Mouse (Mus musculus): ENCODE measurements at regions not wholly inside any gene's neighbourhood (a gene's known extent, or its start where the extent isn't known, plus 50 kb on each side); places are given as distances from the start of the nearest gene placed in this dataset.

GRCm38 (mm10) chr7:63313096-63313495 lies 100.7 kb upstream of the Chrna7 start:
- ATAC-seq (no peak), DNase-seq (no peak)
- Histone ChIP-seq H3K9ac (replicated peaks) (no peak overlapping the region), H3K9me3 (ENCODE audit: low read length) (no peaks in the 10 kb centered on the region), H3K27me3 (ENCODE audit: insufficient read depth, low read length) (no peaks in the 10 kb centered on the region), H3K4me3 (ENCODE audit: low read depth, low read length) (no peak overlapping the region), H3K27ac (ENCODE audit: low read depth) (no peak overlapping the region), H3K36me3 (replicated peaks; ENCODE audit: insufficient read depth, low read length) (no peaks in the 10 kb centered on the region), H3K4me2 (ENCODE audit: low read depth, low read length) (no peak overlapping the region), H3K4me1 (ENCODE audit: insufficient read depth) (no peaks in the 10 kb centered on the region)
- TF ChIP-seq CTCF (IDR thresholded peaks at IDR 0.05; ENCODE audit: low read depth), result no peak
- TF ChIP-seq EP300 (IDR thresholded peaks at IDR 0.05; ENCODE audit: low read depth), result no peak
- 61% methylated on average over 1 of the region's 1 CpGs for WGBS (ENCODE audit: insufficient replicate concordance)

DNA sequence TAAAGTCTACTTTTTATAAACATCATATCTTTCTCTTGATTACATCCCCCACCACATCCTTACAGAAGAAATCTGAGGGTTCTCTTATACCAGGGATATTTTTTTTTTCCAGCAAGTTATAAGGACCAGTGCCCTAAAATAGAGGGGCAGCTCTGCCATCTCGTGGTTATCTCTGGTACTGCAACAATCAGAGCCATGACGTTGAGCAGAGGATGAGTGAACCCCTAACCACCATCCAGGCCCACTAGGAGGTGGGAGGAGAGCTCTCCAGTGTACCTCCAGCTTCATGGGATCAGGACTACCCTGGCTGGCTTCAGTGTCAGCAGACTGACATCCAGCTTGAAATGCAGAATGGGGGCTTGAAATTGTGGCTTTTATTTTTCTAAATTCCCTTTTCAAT lies 107.2 kb upstream of the Chrna7 start:
- H3K9me3 ChIP-seq (ENCODE audit: low read length), result no peaks in the 10 kb centered on the region
- H3K9ac ChIP-seq (replicated peaks), result no peak overlapping the region
- WGBS (ENCODE audit: insufficient replicate concordance), result 0% methylated on average over 2 of the region's 2 CpGs
- ATAC-seq (no peak), DNase-seq (peak; percentile 49)
- no peaks in the 10 kb centered on the region for H3K4me1 ChIP-seq (ENCODE audit: insufficient read depth)
- no peak overlapping the region for H3K4me2 ChIP-seq (ENCODE audit: low read depth, low read length)
- no peak overlapping the region for H3K27ac ChIP-seq (ENCODE audit: low read depth)
- H3K4me3 ChIP-seq (ENCODE audit: low read depth, low read length), result no peak overlapping the region
- TF ChIP-seq CTCF (IDR thresholded peaks at IDR 0.05; ENCODE audit: low read depth) (peak; percentile 75), EP300 (IDR thresholded peaks at IDR 0.05; ENCODE audit: low read depth) (no peak)
- H3K27me3 ChIP-seq (ENCODE audit: insufficient read depth, low read length), result no peaks in the 10 kb centered on the region
- no peaks in the 10 kb centered on the region for H3K36me3 ChIP-seq (replicated peaks; ENCODE audit: insufficient read depth, low read length)

DNA sequence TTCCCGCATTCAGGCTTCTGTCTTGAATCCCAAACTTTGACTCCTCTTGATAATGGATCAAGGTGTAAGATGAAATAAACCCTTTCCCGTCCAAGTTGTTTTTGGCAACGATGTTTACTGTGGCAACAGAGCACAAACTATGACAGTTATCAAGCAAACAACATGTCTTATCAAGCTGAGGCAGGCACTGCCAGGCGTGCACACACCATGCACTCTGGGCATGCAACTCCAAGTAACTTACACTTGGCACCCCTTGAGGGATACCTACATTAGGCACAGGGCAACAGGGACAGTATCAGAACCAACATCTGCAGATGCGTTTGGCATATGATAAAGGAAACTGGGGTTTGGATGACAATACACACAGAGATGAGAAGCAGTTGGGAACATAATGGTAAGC lies 108.8 kb upstream of the Chrna7 start:
- Histone ChIP-seq H3K4me3 (ENCODE audit: low read depth, low read length) (no peak overlapping the region), H3K4me2 (ENCODE audit: low read depth, low read length) (no peak overlapping the region), H3K36me3 (replicated peaks; ENCODE audit: insufficient read depth, low read length) (no peaks in the 10 kb centered on the region), H3K27me3 (ENCODE audit: insufficient read depth, low read length) (no peaks in the 10 kb centered on the region), H3K9ac (replicated peaks) (no peak overlapping the region), H3K9me3 (ENCODE audit: low read length) (no peaks in the 10 kb centered on the region), H3K27ac (ENCODE audit: low read depth) (no peak overlapping the region), H3K4me1 (ENCODE audit: insufficient read depth) (no peaks in the 10 kb centered on the region)
- TF ChIP-seq EP300 (IDR thresholded peaks at IDR 0.05; ENCODE audit: low read depth) (no peak), CTCF (IDR thresholded peaks at IDR 0.05; ENCODE audit: low read depth) (no peak)
- 64% methylated on average over 5 of the region's 5 CpGs for WGBS (ENCODE audit: insufficient replicate concordance)
- ATAC-seq, result no peak
- no peak for DNase-seq

DNA sequence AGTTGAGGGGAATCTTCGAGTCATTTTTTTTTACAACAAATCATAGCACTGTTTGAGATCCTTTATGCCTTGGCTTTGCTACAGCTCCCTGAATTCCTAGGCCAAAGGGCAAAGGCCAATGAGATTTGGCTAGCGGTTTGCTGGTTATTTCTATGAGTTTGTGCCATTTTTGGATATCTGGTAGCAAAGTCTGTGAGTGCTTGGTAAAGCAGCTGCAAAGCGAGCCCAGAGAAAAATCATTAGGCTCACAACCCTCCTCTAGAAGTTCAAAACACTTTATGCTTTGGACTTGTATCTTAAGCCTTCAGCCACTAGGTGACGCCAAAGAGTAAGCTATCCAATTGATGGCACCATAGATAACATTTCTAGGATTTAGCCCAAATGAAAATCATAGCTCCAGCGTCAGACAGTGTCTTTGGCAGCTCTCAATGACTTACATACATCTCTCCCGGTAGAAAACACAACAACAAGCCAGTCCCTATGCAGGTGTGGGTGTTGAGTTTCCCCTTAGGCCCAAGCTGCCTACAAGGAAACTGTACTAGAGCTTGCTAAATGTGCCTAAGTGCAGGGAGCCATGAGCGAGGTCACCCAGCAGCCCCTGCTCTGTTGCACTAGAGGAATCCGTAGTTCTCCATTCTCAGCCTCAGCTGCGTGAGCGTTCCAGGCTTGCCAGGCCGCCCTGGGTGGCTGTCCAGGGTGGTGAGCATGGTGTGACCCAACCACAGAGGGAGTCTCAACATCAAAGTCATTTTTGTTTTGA lies 109.8 kb upstream of the Chrna7 start:
- ATAC-seq (no peak), DNase-seq (peak; percentile 30)
- Histone ChIP-seq H3K27me3 (ENCODE audit: insufficient read depth, low read length) (no peaks in the 10 kb centered on the region), H3K27ac (ENCODE audit: low read depth) (no peak overlapping the region), H3K9me3 (ENCODE audit: low read length) (no peaks in the 10 kb centered on the region), H3K9ac (replicated peaks) (no peak overlapping the region), H3K36me3 (replicated peaks; ENCODE audit: insufficient read depth, low read length) (no peaks in the 10 kb centered on the region), H3K4me2 (ENCODE audit: low read depth, low read length) (no peak overlapping the region), H3K4me1 (ENCODE audit: insufficient read depth) (no peaks in the 10 kb centered on the region), H3K4me3 (ENCODE audit: low read depth, low read length) (no peak overlapping the region)
- TF ChIP-seq EP300 (IDR thresholded peaks at IDR 0.05; ENCODE audit: low read depth), result no peak
- TF ChIP-seq CTCF (IDR thresholded peaks at IDR 0.05; ENCODE audit: low read depth), result peak; percentile 80
- WGBS (ENCODE audit: insufficient replicate concordance), result 33% methylated on average over 11 of the region's 11 CpGs

DNA sequence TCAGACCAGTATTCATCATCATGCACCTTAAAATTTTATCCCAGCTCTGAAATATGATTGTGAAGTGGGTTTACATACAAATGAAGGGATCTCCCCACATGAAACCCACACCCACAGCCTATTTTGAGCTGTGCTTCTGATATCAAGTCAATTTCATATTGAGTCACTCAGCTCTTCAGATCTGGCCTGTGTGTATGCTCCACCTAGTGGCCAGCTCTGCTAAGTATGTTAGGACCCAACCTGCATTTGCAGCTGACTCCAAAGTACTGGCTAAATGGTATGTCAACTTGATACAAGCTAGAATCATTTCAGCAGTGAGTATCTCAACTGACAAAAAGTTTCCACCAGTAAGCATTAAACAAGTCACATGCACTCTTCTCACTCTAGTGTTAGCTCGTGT lies 109.4 kb upstream of the Otud7a start:
- Histone ChIP-seq H3K4me3 (ENCODE audit: low read depth, low read length) (no peak overlapping the region), H3K36me3 (replicated peaks; ENCODE audit: insufficient read depth, low read length) (no peaks in the 10 kb centered on the region), H3K27ac (ENCODE audit: low read depth) (no peak overlapping the region), H3K4me2 (ENCODE audit: low read depth, low read length) (no peak overlapping the region), H3K9me3 (ENCODE audit: low read length) (no peaks in the 10 kb centered on the region), H3K4me1 (ENCODE audit: insufficient read depth) (no peaks in the 10 kb centered on the region), H3K27me3 (ENCODE audit: insufficient read depth, low read length) (no peaks in the 10 kb centered on the region), H3K9ac (replicated peaks) (no peak overlapping the region)
- WGBS (ENCODE audit: insufficient replicate concordance), result 11% methylated on average over 1 of the region's 1 CpGs
- peak; percentile 27 for DNase-seq
- ATAC-seq, result no peak
- TF ChIP-seq EP300 (IDR thresholded peaks at IDR 0.05; ENCODE audit: low read depth) (no peak), CTCF (IDR thresholded peaks at IDR 0.05; ENCODE audit: low read depth) (peak; percentile 63)

- no peaks in the 10 kb centered on the region for H3K9me3 ChIP-seq (ENCODE audit: low read length)
- 0 out of 2 replicates have a peak, but pooled peaks have one; percentile 28 for TF ChIP-seq EP300 (IDR thresholded peaks at IDR 0.05; ENCODE audit: low read depth)
- no peak for TF ChIP-seq CTCF (IDR thresholded peaks at IDR 0.05; ENCODE audit: low read depth)
- no peaks in the 10 kb centered on the region for H3K36me3 ChIP-seq (replicated peaks; ENCODE audit: insufficient read depth, low read length)
- H3K27me3 ChIP-seq (ENCODE audit: insufficient read depth, low read length), result no peaks in the 10 kb centered on the region
- DNase-seq (no peak), ATAC-seq (peak; percentile 92)
- H3K4me3 ChIP-seq (ENCODE audit: low read depth, low read length), result no peak overlapping the region
- H3K27ac ChIP-seq (ENCODE audit: low read depth), result peak overlapping the region; percentile 49; the same call in 1 of the 2 replicates
- H3K4me2 ChIP-seq (ENCODE audit: low read depth, low read length), result no peak overlapping the region
- 40% methylated on average over 3 of the region's 3 CpGs for WGBS (ENCODE audit: insufficient replicate concordance)
- no peaks in the 10 kb centered on the region for H3K4me1 ChIP-seq (ENCODE audit: insufficient read depth)
- no peak overlapping the region for H3K9ac ChIP-seq (replicated peaks)
Measured at GRCm38 (mm10) chr7:63336072-63336471, 108.5 kb upstream of the Otud7a start.
